8 mouse cellular contexts compared by ENCODE assay signal in genomic region chr6:125426383-125427360, GRCm38 (mm10). TPM values are rescaled to one million over a fixed set of nuclear protein-coding genes. Genes with fewer than 3 reads are reported as not detected.
DNase-seq lines count a peak whose midpoint lies in the region; ATAC-seq lines count a peak whose summit lies in the region.

No protein-coding gene starts in this region.

- peak overlapping the region; percentile 51 for H3K9ac ChIP-seq in hindbrain, embryonic 15.5 days

- no peaks in the 10 kb centered on the region for H3K36me3 ChIP-seq in hindbrain, embryonic 15.5 days
- no peaks in the 10 kb centered on the region for H3K36me3 ChIP-seq in macrophage (ENCODE audit: inconsistent target)

- H3K79me2 ChIP-seq in macrophage (ENCODE audit: inconsistent target), result no peaks in the 10 kb centered on the region

- peak; percentile 84 for DNase-seq in R1 (ENCODE audit: low read depth, low spot score)
- peak; percentile 75 to 85 for DNase-seq in cerebellum, postnatal 25 days
- DNase-seq in frontal cortex, postnatal 36 days (ENCODE audit: low spot score in 2 of 2), result peak; percentile 62 to 73
- DNase-seq in left cerebral cortex, adult 18-20 months (ENCODE audit: low spot score in 2 of 2), result peak; percentile 72 to 75
- DNase-seq in retina, postnatal 7 days (ENCODE audit: low read depth, low spot score), result peak; percentile 43
- DNase-seq in urinary bladder, adult 2 months (ENCODE audit: low spot score), result peak; percentile 79

- WGBS in hindbrain, embryonic 15.5 days, result 2% methylated on average over 25 of the region's 25 CpGs
- 3% methylated on average over 21 of the region's 25 CpGs for WGBS in macrophage (ENCODE audit: missing documents)

- H3K4me3 ChIP-seq in hindbrain, embryonic 15.5 days, result peak overlapping the region; percentile 41
- H3K4me3 ChIP-seq in macrophage (ENCODE audit: inconsistent target), result no peak overlapping the region; the same call in 1 of the 2 replicates

- H3K4me1 ChIP-seq in hindbrain, embryonic 15.5 days (replicated peaks), result peaks cover 13% of the 10 kb centered on the region

- H3K4me2 ChIP-seq in hindbrain, embryonic 15.5 days, result peak overlapping the region; percentile 79

- peak; percentile 90 for ATAC-seq in hindbrain, embryonic 15.5 days (ENCODE audit: low FRiP score, low read depth)

- H3K9me3 ChIP-seq in hindbrain, embryonic 15.5 days, result no peaks in the 10 kb centered on the region

- peak overlapping the region; percentile 57 for H3K27ac ChIP-seq in hindbrain, embryonic 15.5 days (replicated peaks)
- peak overlapping the region; percentile 84 for H3K27ac ChIP-seq in macrophage

- H3K27me3 ChIP-seq in hindbrain, embryonic 15.5 days, result no peaks in the 10 kb centered on the region

RNA-seq across cellular contexts. Expression of gene Plekhg6, which starts 46.1 kb away (rescaled TPM):
- 0.16 and 0.29 TPM in 2 replicates for polyA plus RNA-seq in hindbrain, embryonic 15.5 days (2015; fragmentation: Nextera tagmentation; extraction: Ambion mirVana)
- total RNA-seq in left cerebral cortex, adult 18-20 months (2021), result under 1 TPM; 0.35 to 0.56 TPM
- under 1 TPM in 1 of 26 experiments, not detected in 25; 0.33 TPM for total RNA-seq in macrophage (2018; cell fraction: chromatin; rRNA removed)
- not detected for total RNA-seq in macrophage (2018; cell fraction: cytosol; rRNA removed)
- not detected for total RNA-seq in macrophage (2018; cell fraction: nucleus; rRNA removed)
- not detected in 3 replicates for polyA plus RNA-seq in macrophage (2018)
- polyA plus RNA-seq in urinary bladder, adult 2 months (2012; rRNA removed), result 17.5 and 18.7 TPM in 2 replicates

Comparison
In these comparisons a context has a peak if more than half of its experiments do, and no peak if none do; other contexts are left out.
1. RNA of gene Plekhg6, which starts 46.1 kb away (polyA plus RNA-seq): 17.5 to 18.7 TPM in urinary bladder, adult 2 months; 0.16 to 0.29 TPM in hindbrain, embryonic 15.5 days and not detected in macrophage; every median in the first group is over 10 times any median in the second.
2. Peak in every context shown above with its lines, with median percentiles within 50 percentile points of each other: DNase-seq.